ENCODE assay signal across 15 mouse cellular contexts in the genomic region with DNA sequence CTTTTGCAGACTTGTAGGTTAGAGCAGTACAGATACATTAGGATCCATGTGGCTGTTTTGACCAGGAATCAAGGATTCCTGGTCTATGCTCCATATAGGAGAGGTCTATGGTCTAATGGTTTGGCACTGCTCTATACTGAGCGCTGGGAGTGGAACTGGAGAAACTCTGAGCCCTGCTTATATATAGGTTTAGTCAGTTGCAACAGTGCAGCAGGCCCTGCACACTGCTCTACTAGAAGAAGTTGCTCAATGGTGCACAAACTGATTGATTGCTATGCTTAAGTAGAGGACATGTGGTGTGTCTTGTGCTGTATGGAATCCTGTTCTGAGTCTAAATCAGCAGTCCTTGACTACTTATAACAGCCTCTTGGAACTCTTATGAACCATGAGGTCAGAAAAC.
"Had no signal": no experiment of that assay in that cellular context is flagged by ENCODE, and none has a peak within 500 bp of the region (broad histone marks: within the 10 kb centered on the region; RNA-seq: fewer than 3 reads in every experiment).

No protein-coding gene starts in this region.

- H3K4me2 ChIP-seq: limb, embryonic 12.5 days; limb, embryonic 15.5 days; liver, embryonic 13.5 days; midbrain, embryonic 13.5 days had no signal

- H3K4me3 ChIP-seq: limb, embryonic 12.5 days; limb, embryonic 15.5 days; liver, embryonic 13.5 days; midbrain, embryonic 10.5 days; midbrain, embryonic 13.5 days had no signal

- H3K27me3 ChIP-seq: limb, embryonic 12.5 days; limb, embryonic 15.5 days; liver, embryonic 13.5 days; midbrain, embryonic 13.5 days had no signal

- H3K9me3 ChIP-seq: limb, embryonic 12.5 days; limb, embryonic 15.5 days; liver, embryonic 13.5 days; midbrain, embryonic 10.5 days; midbrain, embryonic 13.5 days had no signal

- H3K36me3 ChIP-seq: limb, embryonic 12.5 days; limb, embryonic 15.5 days; liver, embryonic 13.5 days; midbrain, embryonic 10.5 days; midbrain, embryonic 13.5 days had no signal

- H3K9ac ChIP-seq: limb, embryonic 12.5 days; limb, embryonic 15.5 days; liver, embryonic 13.5 days; midbrain, embryonic 13.5 days had no signal

- H3K27ac ChIP-seq: limb, embryonic 12.5 days; limb, embryonic 15.5 days; liver, embryonic 13.5 days; midbrain, embryonic 10.5 days; midbrain, embryonic 13.5 days had no signal

- DNase-seq: kidney, adult 18-20 months; kidney, adult 9 months; kidney, postnatal 14 days; kidney, postnatal 4 days; left cerebral cortex, postnatal 4 days; liver, embryonic 13.5 days; lung, adult 18-20 months; thymus, adult 2 months; thymus, postnatal 25 days had no signal

- ATAC-seq: intestine, embryonic 16.5 days; midbrain, embryonic 13.5 days; midbrain, embryonic 16.5 days had no signal
